Mouse (Mus musculus) thymus, postnatal 36 days (tissue): Measurements from ENCODE around the gene Cdk19.

Experiments used
- DNase-seq, 2 experiments: peaks; one replicate each; pipeline ENCODE4 v3.0.0; 2022; ENCODE audit warnings: mixed read lengths in 2 of 2

Gene Cdk19

GRCm38 (mm10) chr10:40444586-40444985 lies 105.2 kb downstream of the Cdk19 start:
- no peak for DNase-seq

- DNase-seq, result no peak
These were observed 106.8 kb downstream of the Cdk19 start for GRCm38 (mm10) chr10:40446088-40446604.

- DNase-seq, result no peak
These were observed 107.3 kb downstream of the Cdk19 start for GRCm38 (mm10) chr10:40446630-40447029.

- DNase-seq, result no peak
These were observed 107.9 kb downstream of the Cdk19 start for GRCm38 (mm10) chr10:40447295-40447694.

- DNase-seq, result peak; percentile 42 to 59
These were observed 108.6 kb downstream of the Cdk19 start for GRCm38 (mm10) chr10:40447921-40448320.

DNA sequence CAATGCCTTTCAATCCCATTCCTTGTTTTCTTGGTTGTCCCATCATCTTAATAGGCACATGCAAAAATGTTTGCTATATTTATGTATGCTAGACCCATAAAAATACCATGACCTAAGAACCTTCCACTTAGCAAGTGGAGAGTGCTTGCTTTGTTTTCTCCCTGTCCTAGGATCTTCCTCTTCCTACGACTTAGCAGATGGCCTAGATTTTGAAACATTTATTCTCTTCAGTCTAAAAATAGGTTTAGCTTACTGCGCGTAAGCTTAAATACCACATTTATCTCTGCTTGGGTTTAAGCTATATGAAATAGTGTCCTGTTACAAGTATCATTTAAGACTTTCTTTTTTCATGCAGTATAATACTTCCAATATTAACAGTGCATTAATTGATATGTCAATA lies 109.1 kb downstream of the Cdk19 start:
- DNase-seq, result no peak

DNA sequence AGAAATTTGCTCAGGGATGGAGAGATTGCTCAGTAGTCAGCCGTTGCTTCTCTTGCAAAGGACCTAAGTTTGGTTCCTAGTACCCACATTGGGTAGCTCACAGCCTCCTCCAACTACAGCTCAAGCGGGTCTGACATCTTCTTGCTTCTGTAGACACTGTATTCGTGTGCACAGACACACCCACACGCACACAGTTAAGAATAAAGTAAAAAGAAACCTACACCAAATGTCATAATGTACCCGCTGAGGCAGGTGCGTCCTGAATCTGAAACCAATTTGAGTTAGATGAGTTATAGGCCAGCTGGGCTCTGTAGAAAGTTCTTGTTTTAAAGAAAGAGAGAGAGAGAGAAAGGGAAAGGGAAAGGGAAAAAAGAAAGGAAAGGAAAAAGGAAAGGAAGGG lies 110.2 kb downstream of the Cdk19 start:
- DNase-seq, result peak; percentile 43 to 59

DNA sequence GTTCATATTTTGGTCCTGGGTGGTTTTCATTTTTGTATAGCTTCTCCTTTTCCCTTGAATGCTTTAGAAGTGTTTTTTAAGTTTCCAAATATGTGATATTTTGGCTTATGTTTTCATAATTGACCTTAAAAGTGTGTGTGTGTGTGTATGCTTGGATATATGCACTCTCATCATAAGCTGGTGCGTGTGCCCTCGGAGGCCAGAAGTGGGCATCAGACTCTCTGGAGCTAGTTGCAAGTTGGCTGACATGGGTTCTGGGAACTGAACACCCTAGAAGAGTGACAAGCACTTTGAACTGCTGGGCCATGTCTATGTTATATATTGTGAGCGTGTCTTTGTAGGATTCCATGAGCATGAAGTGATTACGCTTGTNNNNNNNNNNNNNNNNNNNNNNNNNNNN lies 110.8 kb downstream of the Cdk19 start:
- DNase-seq, result no peak

DNA sequence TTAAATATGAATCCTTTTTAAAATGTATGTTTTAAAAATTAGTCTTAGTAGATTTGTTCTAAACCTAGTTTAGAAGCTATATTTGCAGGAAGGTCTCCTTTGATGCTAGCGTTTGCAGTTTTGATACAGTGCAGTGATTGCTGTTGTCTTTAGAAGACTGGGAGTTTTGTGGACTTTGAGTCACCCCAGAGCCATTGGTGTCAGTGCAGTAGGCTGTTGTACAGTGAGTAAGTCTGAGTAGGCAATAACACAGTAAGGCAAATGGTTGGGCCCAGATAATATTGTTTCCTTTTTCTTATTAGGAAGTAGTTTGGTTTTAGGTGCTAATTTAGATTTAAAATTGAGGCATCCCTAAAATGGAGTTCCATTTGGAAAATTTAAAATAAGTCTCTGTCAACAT lies 117.8 kb downstream of the Cdk19 start:
- no peak for DNase-seq

GRCm38 (mm10) chr10:40459141-40459540 lies 119.8 kb downstream of the Cdk19 start:
- DNase-seq, result no peak

DNA sequence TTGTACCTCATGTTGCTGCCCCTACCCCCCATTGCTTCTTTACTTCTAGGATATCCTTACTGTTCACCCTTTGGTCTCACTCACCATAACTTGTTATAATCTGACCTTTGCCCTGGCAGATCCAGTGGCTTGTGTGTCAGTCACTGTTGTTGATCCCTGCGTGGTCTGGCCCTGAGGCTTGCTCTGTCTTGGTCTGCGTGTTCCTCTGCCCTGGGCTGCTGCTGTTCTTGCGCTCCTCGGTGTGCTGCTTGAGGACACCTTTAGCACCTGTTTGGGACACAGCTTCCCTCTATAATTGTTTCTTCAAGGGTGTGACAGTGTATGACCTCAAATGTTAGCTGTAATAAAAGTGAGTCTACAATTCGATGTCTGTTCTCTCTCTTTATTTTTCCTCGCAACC lies 122.0 kb downstream of the Cdk19 start:
- no peak for DNase-seq

DNA sequence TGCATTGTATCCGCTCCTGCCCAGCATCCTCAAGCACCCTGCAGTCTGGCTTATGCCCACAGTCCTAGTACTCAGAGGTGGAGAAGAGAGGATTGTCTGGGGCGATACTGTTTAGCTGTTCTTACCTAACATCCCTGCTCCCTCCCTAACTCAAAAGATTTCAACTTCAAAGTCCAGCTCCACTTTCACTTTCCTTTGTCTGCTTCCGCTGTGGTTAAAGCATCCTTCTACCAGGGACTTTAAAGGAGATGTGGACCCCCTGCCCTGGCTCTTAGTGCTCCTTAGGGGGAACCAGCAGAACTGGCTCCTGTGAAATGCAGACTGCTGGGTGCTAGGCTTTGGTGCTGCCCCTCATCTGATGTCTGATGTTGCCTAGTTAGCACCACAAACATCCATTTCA lies 122.9 kb downstream of the Cdk19 start:
- DNase-seq, result peak in 1 of 2 experiments; percentile 22

GRCm38 (mm10) chr10:40467174-40467911 lies 128.0 kb downstream of the Cdk19 start:
- DNase-seq, result no peak

GRCm38 (mm10) chr10:40467912-40468254 lies 128.5 kb downstream of the Cdk19 start:
- DNase-seq, result no peak

- DNase-seq, result no peak
These were observed 129.8 kb downstream of the Cdk19 start for GRCm38 (mm10) chr10:40469145-40469544.

DNA sequence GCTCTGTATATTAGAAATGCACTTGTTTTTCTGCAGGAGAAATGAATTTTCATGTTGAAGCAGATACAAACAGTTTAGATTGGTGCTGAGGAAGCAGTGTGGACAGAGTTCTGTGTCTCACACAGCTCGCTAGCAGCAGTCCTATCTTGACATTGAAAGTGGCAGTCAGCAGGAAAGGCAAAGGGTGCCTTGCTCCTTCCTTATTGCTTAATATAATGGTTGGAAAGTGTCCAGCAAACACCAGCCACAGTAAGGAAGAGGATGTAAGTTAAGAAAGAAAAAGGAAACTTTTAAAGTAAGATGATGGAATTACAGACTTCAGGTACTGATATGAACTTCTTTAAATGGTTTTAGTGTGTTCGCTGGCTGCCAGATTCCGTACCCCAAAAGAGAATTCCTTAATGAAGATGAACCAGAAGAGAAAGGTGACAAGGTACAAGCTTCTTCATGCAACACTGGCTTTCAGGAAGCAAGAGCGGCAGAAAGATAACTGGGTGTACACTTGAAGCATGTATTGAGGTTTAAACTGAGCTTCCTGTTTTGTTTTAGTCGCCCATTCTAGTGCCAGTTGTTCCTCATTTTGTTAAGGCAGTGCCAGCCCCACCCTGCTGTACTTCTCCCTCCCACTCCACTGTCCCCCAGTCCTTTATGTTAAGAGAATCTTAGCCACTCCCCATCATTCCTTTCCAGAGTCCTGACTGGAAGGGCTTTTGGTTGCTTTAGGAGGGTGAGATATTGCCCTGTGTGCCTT lies 137.3 kb downstream of the Cdk19 start:
- DNase-seq, result no peak

DNA sequence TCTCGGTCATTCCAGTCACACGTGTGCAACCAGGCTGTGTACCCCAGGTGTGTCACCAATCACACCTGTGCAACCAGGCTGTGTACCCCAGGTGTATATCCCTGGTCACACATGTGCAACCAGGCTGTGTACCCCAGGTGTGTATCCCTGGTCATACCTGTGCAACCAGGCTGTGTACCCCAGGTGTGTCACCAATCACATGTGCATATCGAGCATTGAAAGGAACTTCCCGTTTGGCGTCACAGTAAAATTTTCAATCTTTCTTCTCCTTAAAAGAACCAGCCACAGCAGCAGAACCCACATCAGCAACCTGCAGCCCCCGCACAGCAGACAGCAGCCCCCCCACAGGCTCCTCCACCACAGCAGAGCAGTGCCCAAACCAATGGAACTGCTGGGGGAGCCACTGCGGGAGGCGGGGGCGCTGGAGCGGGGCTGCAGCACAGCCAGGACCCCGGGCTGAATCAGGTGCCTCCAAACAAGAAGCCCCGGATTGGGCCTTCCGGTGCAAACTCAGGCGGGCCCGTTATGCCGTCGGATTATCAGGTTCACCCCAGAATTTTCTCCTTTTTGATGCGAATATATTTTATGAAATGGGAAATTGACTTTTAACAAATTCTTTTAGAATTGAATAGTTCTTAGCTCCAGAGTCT lies 138.2 kb downstream of the Cdk19 start:
- DNase-seq, result peak in 1 of 2 experiments; percentile 39

GRCm38 (mm10) chr10:40478626-40479025 lies 139.3 kb downstream of the Cdk19 start:
- no peak for DNase-seq

- no peak for DNase-seq
These were observed 139.9 kb downstream of the Cdk19 start for GRCm38 (mm10) chr10:40479216-40479615.

GRCm38 (mm10) chr10:40479621-40480193 lies 140.3 kb downstream of the Cdk19 start:
- peak; percentile 48 to 53 for DNase-seq

DNA sequence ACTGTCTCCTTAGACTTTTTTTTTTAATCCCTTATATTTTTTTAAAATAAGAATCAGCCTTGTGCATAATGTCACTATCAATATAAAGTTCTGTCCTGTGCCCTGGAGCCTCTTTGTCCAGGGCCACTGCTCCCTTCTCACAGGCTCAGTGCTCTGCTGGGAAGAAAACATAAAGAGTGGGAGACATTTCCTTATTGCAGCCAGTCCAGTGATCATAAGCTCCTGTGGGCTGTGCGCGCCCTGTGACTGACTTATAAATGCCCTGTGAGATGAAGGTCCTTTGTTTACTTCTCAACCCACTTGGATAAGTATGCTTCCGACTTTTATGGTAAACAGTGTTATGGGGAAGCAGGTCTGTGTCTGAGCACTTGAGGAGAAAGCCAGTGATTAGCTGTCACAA lies 142.2 kb downstream of the Cdk19 start:
- DNase-seq, result no peak

- DNase-seq, result no peak
These were observed 142.9 kb downstream of the Cdk19 start for GRCm38 (mm10) chr10:40482285-40482684.

- DNase-seq, result no peak
These were observed 149.9 kb downstream of the Cdk19 start for GRCm38 (mm10) chr10:40489086-40489796.
